Mouse (Mus musculus) liver, postnatal 0 days (tissue): ENCODE results near the gene Nt5c1a. TPM values are rescaled to one million over a fixed set of nuclear protein-coding genes. Genes with fewer than 3 reads are reported as not detected.

Experiments used
- ATAC-seq: fragments of 200-750 bp; cut with Nextera tagmentation; 2 replicates; pipeline ENCODE4 v1.8.0; 2017; ENCODE audit warnings: mild to moderate bottlenecking, moderate library complexity
- DNase-seq: peaks from one replicate; pipeline ENCODE4 v3.0.0-alpha.2; 2016
- H3K27ac ChIP-seq: fragments of 300-500 bp; sonication (generic); 2 replicates; pipeline ENCODE4 v1.5.1; 2014; ENCODE audit warnings: antibody characterized with exemption, moderate library complexity, mild to moderate bottlenecking, low read depth
- H3K27me3 ChIP-seq: fragments of 300-500 bp; sonication (generic); 2 replicates; pipeline ENCODE4 v1.6.1; 2014; ENCODE audit warnings: low read length, control low read depth, mixed read lengths; ENCODE audit not compliant: insufficient read depth
- H3K36me3 ChIP-seq: fragments of 300-500 bp; sonication (generic); replicated peaks from 2 replicates; pipeline ENCODE4 v1.6.1; 2014; ENCODE audit warnings: mild to moderate bottlenecking, control low read depth, low read length, moderate library complexity, mixed read lengths; ENCODE audit not compliant: insufficient read depth
- H3K4me1 ChIP-seq: fragments of 300-500 bp; sonication (generic); 2 replicates; pipeline ENCODE4 v1.6.1; 2014; ENCODE audit warnings: antibody characterized with exemption, mild to moderate bottlenecking, control low read depth; ENCODE audit not compliant: insufficient read depth
- H3K4me2 ChIP-seq: fragments of 300-500 bp; sonication (generic); 2 replicates; pipeline ENCODE4 v1.6.1; 2014; ENCODE audit warnings: low read depth, mild to moderate bottlenecking, low read length, moderate library complexity, mixed read lengths
- H3K4me3 ChIP-seq: fragments of 300-500 bp; sonication (generic); 2 replicates; pipeline ENCODE4 v1.5.1; 2014; ENCODE audit warnings: low read depth, low read length
- H3K9ac ChIP-seq: fragments of 300-500 bp; sonication (generic); replicated peaks from 2 replicates; pipeline ENCODE4 v1.6.1; 2014; ENCODE audit warnings: mild to moderate bottlenecking, moderate library complexity
- H3K9me3 ChIP-seq: fragments of 300-500 bp; sonication (generic); 2 replicates; pipeline ENCODE4 v1.6.1; 2016; ENCODE audit warnings: mild to moderate bottlenecking, control low read depth, low read length, mixed read lengths
- CTCF ChIP-seq: sonication (generic); IDR thresholded peaks from 2 replicates; pipeline ENCODE4 v1.5.1; 2016; ENCODE audit warnings: antibody characterized with exemption, low read depth
- EP300 ChIP-seq: IDR thresholded peaks from 2 replicates; pipeline ENCODE4 v1.6.1; 2016; ENCODE audit warnings: antibody characterized with exemption, low read depth, mild to moderate bottlenecking
- WGBS: fragments of 180-500 bp; shearing (Covaris S2); extraction: QIAGEN DNeasy Blood & Tissue Kit; methylation state at CpG from one replicate; pipeline ENCODE4 v1.1.7; 2014; ENCODE audit not compliant: insufficient replicate concordance; 5-methylcytosine and 5-hydroxymethylcytosine counted together
- polyA plus RNA-seq: library from polyadenylated mRNA; unstranded; fragments of >200 nt; fragmentation: Nextera tagmentation; extraction: Ambion mirVana; gene quantifications from 2 replicates; pipeline ENCODE4 v1.2.1, GENCODE M21; 2015

Gene Nt5c1a
- polyA plus RNA-seq, 1 experiment from 2014 or later: not detected

DNA sequence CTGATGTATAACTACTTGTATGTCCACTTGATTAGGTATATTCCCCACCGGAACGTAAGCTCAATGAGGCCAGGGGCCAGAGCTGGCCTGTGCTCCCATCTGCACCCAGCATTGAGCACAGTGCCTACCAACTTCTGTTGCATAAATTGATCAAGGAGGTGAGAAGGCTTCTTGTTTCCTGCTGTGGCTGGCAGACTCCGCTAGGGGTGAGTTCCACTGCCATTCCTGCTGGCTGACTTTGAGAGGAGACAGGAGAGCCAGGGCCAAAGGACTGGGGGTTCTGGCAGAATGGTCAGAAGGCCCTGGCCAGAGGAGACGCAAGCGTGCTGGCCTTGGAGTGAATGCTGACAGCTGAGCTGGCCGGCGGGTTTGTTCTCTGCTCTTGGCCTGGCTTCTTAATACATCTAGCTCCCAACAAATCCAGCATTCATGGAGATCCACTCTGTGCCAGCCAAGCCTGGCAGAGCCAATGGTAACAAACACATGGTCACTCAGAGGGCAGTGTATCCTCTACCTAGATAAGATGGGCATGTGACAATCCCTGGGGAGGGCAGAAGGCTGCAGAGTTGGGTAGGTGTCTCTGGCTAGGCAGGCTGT, 47.8 kb downstream of the Nt5c1a start:
- H3K27ac ChIP-seq: no peak overlapping the region
- H3K9ac ChIP-seq: no peak overlapping the region
- DNase-seq: no peak
- no peak overlapping the region for H3K4me2 ChIP-seq
- WGBS: 73% methylated on average over 7 of the region's 7 CpGs
- no peaks in the 10 kb centered on the region for H3K36me3 ChIP-seq
- H3K4me1 ChIP-seq: no peaks in the 10 kb centered on the region
- ATAC-seq: no peak
- H3K27me3 ChIP-seq: 0 out of 2 replicates have a peak, but pooled peaks cover 3% of the 10 kb centered on the region
- no peak overlapping the region for H3K4me3 ChIP-seq
- TF ChIP-seq EP300 (no peak), CTCF (no peak)
- no peaks in the 10 kb centered on the region for H3K9me3 ChIP-seq

DNA sequence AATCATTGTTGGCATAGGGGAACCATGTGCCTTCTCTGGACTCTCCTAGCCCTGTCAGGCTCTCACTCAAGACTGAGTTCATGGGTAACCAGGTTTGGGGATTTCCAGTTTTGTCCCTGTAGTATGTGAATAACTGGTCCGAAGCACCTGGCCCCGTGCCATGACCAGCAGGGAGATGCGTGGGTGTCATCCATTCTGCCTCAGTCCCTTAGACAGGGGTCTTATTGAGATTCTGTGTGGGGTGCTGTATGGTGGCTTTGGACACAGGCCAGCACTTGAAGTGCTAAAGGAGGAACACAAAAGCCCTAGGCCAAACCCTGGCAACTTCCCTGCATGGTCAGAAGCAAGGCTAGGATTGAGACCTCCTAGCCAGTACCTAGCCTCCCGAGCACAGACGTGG, 50.9 kb downstream of the Nt5c1a start:
- DNase-seq: no peak

DNA sequence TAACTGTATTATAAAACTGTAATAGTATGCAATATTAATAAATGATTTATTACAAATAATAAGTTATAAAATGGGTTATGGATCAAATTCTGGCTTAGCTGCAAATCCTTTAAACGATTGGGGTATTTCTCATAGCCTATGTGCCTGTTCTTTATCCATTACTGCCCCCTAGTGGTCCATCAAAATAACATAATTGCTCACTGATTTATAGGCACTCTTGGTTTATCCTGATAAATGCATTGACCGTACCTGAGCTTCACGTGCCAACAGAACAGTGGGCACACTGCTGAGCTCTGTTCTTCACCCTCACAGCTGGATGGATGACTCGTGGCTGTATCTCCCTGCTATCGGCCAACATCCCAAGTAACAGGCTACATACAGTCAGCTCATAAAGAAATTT, 53.3 kb downstream of the Nt5c1a start:
- no peaks in the 10 kb centered on the region for H3K27me3 ChIP-seq
- TF ChIP-seq EP300: no peak
- peak; percentile 81 for TF ChIP-seq CTCF
- H3K4me3 ChIP-seq: no peak overlapping the region
- no peak overlapping the region for H3K9ac ChIP-seq
- H3K4me1 ChIP-seq: no peaks in the 10 kb centered on the region
- no peak overlapping the region for H3K4me2 ChIP-seq
- WGBS: 16% methylated on average over 5 of the region's 5 CpGs
- no peaks in the 10 kb centered on the region for H3K36me3 ChIP-seq
- H3K9me3 ChIP-seq: no peaks in the 10 kb centered on the region
- 0 out of 2 replicates have a peak, but pooled peaks have one; percentile 27 for ATAC-seq
- H3K27ac ChIP-seq: no peak overlapping the region
- no peak for DNase-seq

More for the DNA sequence above, 50.9 kb downstream of the Nt5c1a start:
- no peak for ATAC-seq
- H3K4me1 ChIP-seq: no peaks in the 10 kb centered on the region
- WGBS: 88% methylated on average over 5 of the region's 5 CpGs
- H3K4me2 ChIP-seq: no peak overlapping the region
- H3K4me3 ChIP-seq: no peak overlapping the region
- 0 out of 2 replicates have a peak, but pooled peaks cover 3% of the 10 kb centered on the region for H3K27me3 ChIP-seq
- no peak overlapping the region for H3K9ac ChIP-seq
- H3K9me3 ChIP-seq: no peaks in the 10 kb centered on the region
- H3K27ac ChIP-seq: no peak overlapping the region
- TF ChIP-seq EP300 (no peak), CTCF (no peak)
- H3K36me3 ChIP-seq: no peaks in the 10 kb centered on the region

DNA sequence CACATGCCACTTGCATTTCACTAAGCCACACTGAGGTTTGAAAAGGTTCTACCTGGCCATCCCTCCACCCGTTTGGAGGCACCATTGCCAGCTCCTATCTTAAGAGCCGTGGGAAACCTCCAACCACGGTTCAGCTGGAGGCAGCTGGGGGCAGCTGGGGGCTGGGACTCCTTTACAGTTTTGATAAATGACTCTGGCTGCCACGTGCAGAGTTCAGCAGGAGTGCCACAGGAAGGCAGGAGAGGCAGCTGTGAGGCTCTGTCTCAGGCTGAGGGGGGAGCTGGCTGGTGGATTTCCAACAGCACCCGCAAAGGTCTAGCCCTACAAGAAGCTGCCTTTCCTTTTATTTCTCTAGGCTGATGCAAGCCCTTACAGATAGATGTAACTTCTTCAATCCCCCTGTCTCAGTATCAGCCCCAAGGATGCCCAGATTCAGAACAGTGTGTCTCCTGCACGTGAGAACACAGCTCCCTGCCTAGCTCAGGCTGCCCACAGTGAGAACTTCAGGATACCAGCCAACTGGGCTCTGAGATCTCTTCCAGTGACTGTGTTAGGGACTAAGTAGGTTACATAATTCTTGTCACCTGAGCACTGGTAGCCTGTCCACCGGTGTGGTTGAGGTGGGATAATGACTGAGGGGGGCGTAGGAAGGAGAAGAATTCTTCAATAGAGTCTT, 58.9 kb downstream of the Nt5c1a start:
- DNase-seq: no peak
- Histone ChIP-seq H3K4me3 (no peak overlapping the region), H3K4me1 (no peaks in the 10 kb centered on the region), H3K27ac (no peak overlapping the region), H3K27me3 (no peaks in the 10 kb centered on the region), H3K9ac (no peak overlapping the region), H3K4me2 (no peak overlapping the region), H3K9me3 (no peaks in the 10 kb centered on the region), H3K36me3 (no peaks in the 10 kb centered on the region)
- no peak for ATAC-seq
- no peak for TF ChIP-seq CTCF
- no peak for TF ChIP-seq EP300
- 30% methylated on average over 8 of the region's 8 CpGs for WGBS

DNA sequence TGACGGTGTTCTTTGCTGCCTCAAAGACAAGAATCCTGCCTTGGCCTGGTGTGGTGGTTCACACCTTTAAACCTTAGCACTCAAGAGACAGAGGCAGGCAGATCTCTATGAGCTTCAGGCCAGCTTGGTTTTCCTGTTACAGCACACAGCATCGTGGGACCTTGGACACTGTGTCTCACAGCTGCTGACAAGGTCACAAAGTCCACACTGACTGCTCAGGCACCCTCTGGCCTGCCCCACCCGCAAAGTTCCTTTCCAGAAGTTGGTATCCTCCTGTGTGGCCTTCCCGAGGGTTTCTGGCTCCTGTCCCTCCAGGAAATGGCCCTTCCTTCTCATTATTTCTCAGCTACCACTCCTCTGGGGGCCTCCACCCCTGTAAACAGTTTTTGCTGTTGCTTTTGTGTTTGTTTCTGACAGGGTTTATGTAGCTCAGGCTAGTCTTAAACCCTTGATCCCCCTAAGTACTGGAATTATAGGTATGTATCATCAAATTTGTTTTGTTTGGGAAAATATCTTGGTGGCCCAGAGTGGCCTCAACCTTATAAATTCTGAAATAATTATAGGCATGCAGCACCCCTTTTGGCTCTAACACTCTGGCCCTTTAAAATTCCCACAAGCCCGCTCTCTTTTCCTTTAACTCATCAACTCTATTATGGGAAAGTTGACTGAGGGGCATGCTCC, 60.6 kb downstream of the Nt5c1a start, which contains the start of gene Pabpc4:
Gene Pabpc4, plus strand, starts transcription at position 631 of the 681 bp plus-strand sequence.
- TF ChIP-seq EP300 (no peak), CTCF (no peak)
- DNase-seq (no peak), ATAC-seq (no peak)
- Histone ChIP-seq H3K9ac (no peak within 1 kb of the TSS), H3K27ac (no peak within 1 kb of the TSS), H3K4me1 (no peaks in the 10 kb centered on the region), H3K27me3 (no peaks in the 10 kb centered on the region), H3K4me3 (no peak within 1 kb of the TSS), H3K9me3 (no peaks in the 10 kb centered on the region), H3K4me2 (no peak within 1 kb of the TSS), H3K36me3 (no peaks in the 10 kb centered on the region)
- 56% methylated on average over 5 of the region's 5 CpGs for WGBS

Other genes starting within 250 kb of the Nt5c1a start
- not detected in 2 replicates for gene Mfsd2a, start 240.3 kb upstream of the Nt5c1a start, polyA plus RNA-seq
- 1.2 and 1.5 TPM in 2 replicates for gene Mycl, start 205.9 kb upstream of the Nt5c1a start, polyA plus RNA-seq
- 7.1 and 7.5 TPM in 2 replicates for gene Trit1, start 184.9 kb upstream of the Nt5c1a start, polyA plus RNA-seq
- gene Bmp8b, start 96.3 kb upstream of the Nt5c1a start, polyA plus RNA-seq: 0.07 and 0.09 TPM in 2 replicates
- gene Oxct2b, start 85.2 kb upstream of the Nt5c1a start, polyA plus RNA-seq: not detected in 2 replicates
- gene Ppie, start 61.6 kb upstream of the Nt5c1a start, polyA plus RNA-seq: 25.4 and 26.6 TPM in 2 replicates
- gene Hpcal4, start 18.3 kb upstream of the Nt5c1a start, polyA plus RNA-seq: not detected in 2 replicates
- 0.78 and 0.81 TPM in 2 replicates for gene Heyl, start 32.1 kb downstream of the Nt5c1a start, polyA plus RNA-seq
- 31.5 and 33.2 TPM in 2 replicates for gene Pabpc4, start 60.8 kb downstream of the Nt5c1a start, polyA plus RNA-seq
- not detected in 2 replicates for gene Oxct2a, start 122.1 kb downstream of the Nt5c1a start, polyA plus RNA-seq
- 0.11 and 0.21 TPM in 2 replicates for gene Bmp8a, start 141.7 kb downstream of the Nt5c1a start, polyA plus RNA-seq